Mouse (Mus musculus): ENCODE measurements at regions not wholly inside any gene's neighbourhood (a gene's known extent, or its start where the extent isn't known, plus 50 kb on each side); places are given as distances from the start of the nearest gene placed in this dataset.

DNA sequence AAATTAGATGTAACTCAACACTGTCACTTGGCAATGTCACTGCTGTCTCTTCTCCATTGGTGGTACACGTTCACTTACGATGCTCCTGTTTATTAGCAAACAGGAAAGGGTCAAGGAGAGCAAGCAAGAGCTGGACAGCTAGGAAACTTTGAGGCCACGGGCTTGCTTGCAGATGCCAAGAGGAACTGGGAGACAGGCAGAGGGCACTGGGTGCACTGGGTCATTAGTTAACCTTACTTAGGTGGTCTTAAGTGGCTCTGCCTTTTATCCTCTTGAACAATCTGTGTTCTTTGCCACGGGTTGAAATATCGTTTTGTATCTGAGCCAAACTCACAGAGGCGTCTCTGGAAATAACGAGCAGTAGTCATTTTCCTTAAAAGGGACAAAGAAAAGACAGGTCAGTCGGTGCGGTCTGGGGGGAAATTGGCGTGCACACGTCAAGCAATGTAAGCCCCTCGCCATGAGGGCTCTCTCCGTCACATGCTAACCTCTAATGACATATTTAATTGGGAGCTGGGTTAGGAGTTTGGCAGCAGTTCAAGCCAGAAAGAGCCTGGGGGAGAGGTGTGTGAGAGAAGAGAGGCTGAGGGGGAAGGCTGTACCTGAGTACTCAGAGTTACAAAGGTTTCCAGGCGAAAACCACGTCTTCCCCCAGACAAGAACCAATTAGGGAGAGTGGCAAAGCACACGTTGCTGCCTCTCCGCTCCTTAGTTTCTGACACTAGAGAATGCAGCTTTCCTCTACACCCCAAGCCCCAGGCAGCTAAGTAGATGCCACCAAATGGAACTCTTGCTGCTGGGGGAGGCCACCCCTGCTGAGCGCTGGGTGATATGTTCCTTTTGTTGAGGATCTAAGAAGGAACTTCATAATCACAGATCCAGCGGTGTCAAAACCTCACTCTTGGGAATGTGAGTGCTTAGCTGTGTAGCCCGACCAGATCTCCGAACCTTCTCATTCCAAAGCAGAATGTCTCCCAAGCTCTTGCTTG lies 140.0 kb upstream of the Tut7 start:
- no peaks in the 10 kb centered on the region for H3K4me1 ChIP-seq (ENCODE audit: control insufficient read depth)
- TF ChIP-seq GATA1 (IDR thresholded peaks at IDR 0.05; ENCODE audit: low read length) = no peak
- no peak for TF ChIP-seq TAL1 (IDR thresholded peaks at IDR 0.05; ENCODE audit: low read length)

DNA sequence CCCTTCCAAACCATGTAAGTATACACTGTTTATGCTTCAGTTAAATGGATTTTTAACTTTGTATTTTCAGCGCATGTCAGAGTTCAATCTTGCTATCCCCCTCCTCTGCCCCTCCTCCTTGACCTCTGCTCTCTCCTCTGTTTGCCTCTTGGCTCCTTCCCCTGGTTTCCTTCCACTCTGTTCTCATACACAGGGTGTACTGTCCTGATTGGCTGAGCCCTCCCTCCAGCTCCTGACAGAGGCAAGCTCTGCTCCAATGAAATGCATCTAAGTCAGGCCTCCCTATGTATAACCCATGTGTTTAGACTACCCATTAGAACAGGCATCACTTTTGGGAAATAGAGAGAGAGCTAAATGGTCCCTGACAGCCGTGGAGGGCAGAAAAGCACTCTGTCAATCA lies 133.5 kb upstream of the Tut7 start:
- no peak overlapping the region for H3K4me3 ChIP-seq (replicated peaks)
- no peak for TF ChIP-seq GATA1 (IDR thresholded peaks at IDR 0.05; ENCODE audit: low read length)
- H3K9me3 ChIP-seq (ENCODE audit: control insufficient read depth, low read length) = no peaks in the 10 kb centered on the region
- H3K27me3 ChIP-seq (ENCODE audit: control insufficient read depth) = no peaks in the 10 kb centered on the region
- no peaks in the 10 kb centered on the region for H3K4me1 ChIP-seq (ENCODE audit: control insufficient read depth)
- no peaks in the 10 kb centered on the region for H3K36me3 ChIP-seq (ENCODE audit: control insufficient read depth)

More for the DNA sequence above, 140.0 kb upstream of the Tut7 start:
- Histone ChIP-seq H3K36me3 (ENCODE audit: control insufficient read depth) (no peaks in the 10 kb centered on the region), H3K9me3 (ENCODE audit: control insufficient read depth, low read length) (no peaks in the 10 kb centered on the region), H3K27me3 (ENCODE audit: control insufficient read depth) (no peaks in the 10 kb centered on the region), H3K4me3 (replicated peaks) (no peak overlapping the region)

DNA sequence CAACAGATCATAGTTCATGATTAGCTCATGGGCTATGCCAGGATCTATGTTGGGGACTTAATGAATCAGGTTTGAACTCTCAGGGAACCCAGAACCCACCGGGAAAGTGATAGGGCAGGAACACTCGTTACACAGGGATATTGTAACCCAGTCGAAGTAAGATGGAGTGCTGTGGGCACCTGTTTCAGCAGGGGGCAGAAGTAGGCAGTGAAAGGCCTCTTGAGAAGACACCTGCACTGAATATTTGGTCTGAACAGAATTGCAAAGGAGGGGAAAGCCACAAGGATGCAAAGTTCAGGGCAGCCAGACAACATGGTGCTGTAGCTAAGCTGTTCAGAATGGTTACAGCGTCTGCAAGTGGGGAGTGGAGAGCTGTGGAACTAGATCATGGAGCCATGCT lies 129.9 kb upstream of the Tut7 start:
- H3K9me3 ChIP-seq (ENCODE audit: control insufficient read depth, low read length) = no peaks in the 10 kb centered on the region
- H3K4me1 ChIP-seq (ENCODE audit: control insufficient read depth) = no peaks in the 10 kb centered on the region
- H3K36me3 ChIP-seq (ENCODE audit: control insufficient read depth) = no peaks in the 10 kb centered on the region
- H3K4me3 ChIP-seq (replicated peaks) = no peak overlapping the region
- H3K27me3 ChIP-seq (ENCODE audit: control insufficient read depth) = no peaks in the 10 kb centered on the region
- TF ChIP-seq TAL1 (IDR thresholded peaks at IDR 0.05; ENCODE audit: low read length) (no peak), GATA1 (IDR thresholded peaks at IDR 0.05; ENCODE audit: low read length) (no peak)

DNA sequence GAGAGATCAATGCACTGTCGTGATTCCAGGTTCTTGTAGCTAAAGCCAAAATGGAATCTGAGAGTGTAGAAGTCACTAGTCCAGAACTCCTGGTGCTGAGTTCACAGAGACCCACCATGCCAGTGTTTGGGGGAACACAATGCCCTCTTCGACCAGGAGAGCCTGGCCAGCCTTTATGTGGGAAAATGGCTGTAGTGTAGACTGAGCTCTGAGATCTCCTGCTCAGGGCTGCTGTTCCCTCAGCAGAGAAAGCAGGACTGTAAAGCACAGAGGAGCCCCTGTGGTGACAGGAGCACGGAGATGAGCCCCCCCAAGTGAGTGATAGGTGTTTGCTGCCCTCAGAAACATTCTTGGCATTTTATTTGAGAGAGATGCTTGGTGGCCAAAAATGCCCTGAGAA lies 129.2 kb upstream of the Tut7 start:
- H3K4me3 ChIP-seq (replicated peaks) = no peak overlapping the region
- TF ChIP-seq GATA1 (IDR thresholded peaks at IDR 0.05; ENCODE audit: low read length) (no peak), TAL1 (IDR thresholded peaks at IDR 0.05; ENCODE audit: low read length) (no peak)
- H3K4me1 ChIP-seq (ENCODE audit: control insufficient read depth) = no peaks in the 10 kb centered on the region
- H3K9me3 ChIP-seq (ENCODE audit: control insufficient read depth, low read length) = no peaks in the 10 kb centered on the region
- H3K36me3 ChIP-seq (ENCODE audit: control insufficient read depth) = no peaks in the 10 kb centered on the region
- no peaks in the 10 kb centered on the region for H3K27me3 ChIP-seq (ENCODE audit: control insufficient read depth)

DNA sequence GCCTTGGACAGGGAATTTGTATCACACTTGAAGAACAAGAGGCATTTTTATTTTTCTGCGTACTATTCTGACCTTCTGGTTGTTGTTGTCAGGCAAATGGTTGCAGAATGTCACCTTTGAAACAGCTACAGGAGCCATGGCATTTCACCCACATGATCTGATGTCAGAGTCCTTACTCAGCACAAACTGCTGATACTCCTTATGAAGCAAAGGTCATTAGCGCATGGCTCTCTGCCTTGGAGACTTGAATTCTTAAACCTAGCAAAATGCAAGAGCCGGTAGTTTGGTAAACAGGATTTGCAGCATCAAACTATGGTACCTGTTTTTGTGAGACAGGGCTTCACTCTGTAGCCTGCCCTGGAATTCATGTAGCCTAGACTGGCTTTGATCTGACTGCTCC lies 127.3 kb upstream of the Tut7 start:
- H3K27me3 ChIP-seq (ENCODE audit: control insufficient read depth) = no peaks in the 10 kb centered on the region
- no peak for TF ChIP-seq GATA1 (IDR thresholded peaks at IDR 0.05; ENCODE audit: low read length)
- no peak for TF ChIP-seq TAL1 (IDR thresholded peaks at IDR 0.05; ENCODE audit: low read length)
- no peaks in the 10 kb centered on the region for H3K4me1 ChIP-seq (ENCODE audit: control insufficient read depth)
- H3K36me3 ChIP-seq (ENCODE audit: control insufficient read depth) = no peaks in the 10 kb centered on the region
- no peaks in the 10 kb centered on the region for H3K9me3 ChIP-seq (ENCODE audit: control insufficient read depth, low read length)
- no peak overlapping the region for H3K4me3 ChIP-seq (replicated peaks)

DNA sequence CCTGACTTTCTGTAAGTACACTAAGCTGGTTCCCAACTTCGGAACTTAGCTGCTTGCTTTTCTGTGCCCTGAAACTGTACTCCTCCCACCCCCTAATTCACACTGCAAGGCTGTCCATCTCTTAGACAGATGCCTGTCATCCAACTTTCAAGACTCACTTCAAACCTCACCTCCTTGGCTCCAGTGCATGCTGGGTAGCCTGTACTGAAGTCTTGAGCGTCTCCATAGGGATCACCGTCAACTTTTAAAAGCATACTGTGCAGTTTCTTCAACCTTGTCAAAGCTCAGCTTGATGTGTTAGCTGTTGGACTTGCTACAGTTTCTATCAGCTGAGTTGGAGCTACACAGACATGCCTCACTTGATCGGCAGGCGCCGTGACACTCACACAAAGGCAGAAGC lies 126.5 kb upstream of the Tut7 start:
- Histone ChIP-seq H3K4me3 (replicated peaks) (no peak overlapping the region), H3K4me1 (ENCODE audit: control insufficient read depth) (no peaks in the 10 kb centered on the region), H3K27me3 (ENCODE audit: control insufficient read depth) (no peaks in the 10 kb centered on the region), H3K9me3 (ENCODE audit: control insufficient read depth, low read length) (no peaks in the 10 kb centered on the region), H3K36me3 (ENCODE audit: control insufficient read depth) (no peaks in the 10 kb centered on the region)
- TF ChIP-seq GATA1 (IDR thresholded peaks at IDR 0.05; ENCODE audit: low read length) (no peak), TAL1 (IDR thresholded peaks at IDR 0.05; ENCODE audit: low read length) (no peak)

DNA sequence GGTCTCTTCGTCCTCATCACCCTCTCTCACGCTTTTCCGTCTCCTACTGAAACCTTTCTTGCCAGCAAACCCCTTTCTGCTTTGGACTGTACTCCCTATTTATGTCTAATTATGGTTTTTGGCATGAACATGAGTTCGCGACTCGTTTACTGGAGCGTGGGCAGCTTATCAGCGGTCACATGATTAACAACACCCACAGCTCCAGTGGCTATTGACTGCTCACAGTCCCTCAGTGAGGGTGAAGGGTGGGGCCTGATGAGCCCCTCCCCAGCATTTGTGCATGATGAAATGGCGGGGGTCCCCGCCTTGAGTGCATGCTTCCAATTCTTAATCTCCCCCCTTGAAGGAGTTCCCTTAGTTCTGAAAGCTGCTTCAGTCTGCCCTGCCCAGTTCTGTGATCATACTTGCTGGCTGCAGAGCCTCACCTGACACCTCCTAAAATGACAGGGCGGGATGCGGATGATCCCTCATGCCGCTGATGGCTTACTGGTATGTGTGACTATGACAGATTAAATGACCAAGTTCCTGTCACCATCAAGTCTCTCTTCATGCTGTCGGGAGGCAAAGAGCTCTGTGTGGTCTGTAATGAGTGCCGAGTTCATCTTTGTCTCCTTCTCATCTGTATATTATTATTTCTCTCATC lies 125.7 kb upstream of the Tut7 start:
- H3K27me3 ChIP-seq (ENCODE audit: control insufficient read depth) = no peaks in the 10 kb centered on the region
- no peaks in the 10 kb centered on the region for H3K9me3 ChIP-seq (ENCODE audit: control insufficient read depth, low read length)
- TF ChIP-seq TAL1 (IDR thresholded peaks at IDR 0.05; ENCODE audit: low read length) (no peak), GATA1 (IDR thresholded peaks at IDR 0.05; ENCODE audit: low read length) (no peak)
- no peaks in the 10 kb centered on the region for H3K36me3 ChIP-seq (ENCODE audit: control insufficient read depth)
- no peak overlapping the region for H3K4me3 ChIP-seq (replicated peaks)
- no peaks in the 10 kb centered on the region for H3K4me1 ChIP-seq (ENCODE audit: control insufficient read depth)

DNA sequence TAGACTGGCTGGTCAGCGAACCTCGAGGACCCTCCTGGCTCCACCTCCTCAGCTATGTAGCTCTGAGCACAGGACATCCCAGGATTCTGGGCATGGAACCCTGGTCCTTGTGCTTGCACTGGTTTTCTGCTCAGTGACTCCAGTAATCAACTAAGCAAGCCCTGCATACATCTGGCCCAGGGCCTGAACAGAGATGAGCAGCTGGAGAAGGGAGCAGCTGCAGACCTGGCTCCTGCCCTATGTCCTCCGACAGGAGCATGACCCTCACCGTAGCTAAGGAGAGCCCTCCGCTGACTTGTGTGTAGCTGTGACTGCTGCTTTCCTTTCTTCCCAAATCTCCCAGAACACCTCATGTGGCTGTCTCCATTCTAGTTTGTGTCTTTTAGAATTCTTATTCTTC lies 124.5 kb upstream of the Tut7 start:
- H3K4me3 ChIP-seq (replicated peaks) = no peak overlapping the region
- H3K27me3 ChIP-seq (ENCODE audit: control insufficient read depth) = no peaks in the 10 kb centered on the region
- no peaks in the 10 kb centered on the region for H3K36me3 ChIP-seq (ENCODE audit: control insufficient read depth)
- H3K9me3 ChIP-seq (ENCODE audit: control insufficient read depth, low read length) = no peaks in the 10 kb centered on the region
- no peaks in the 10 kb centered on the region for H3K4me1 ChIP-seq (ENCODE audit: control insufficient read depth)
- TF ChIP-seq GATA1 (IDR thresholded peaks at IDR 0.05; ENCODE audit: low read length) (no peak), TAL1 (IDR thresholded peaks at IDR 0.05; ENCODE audit: low read length) (no peak)

DNA sequence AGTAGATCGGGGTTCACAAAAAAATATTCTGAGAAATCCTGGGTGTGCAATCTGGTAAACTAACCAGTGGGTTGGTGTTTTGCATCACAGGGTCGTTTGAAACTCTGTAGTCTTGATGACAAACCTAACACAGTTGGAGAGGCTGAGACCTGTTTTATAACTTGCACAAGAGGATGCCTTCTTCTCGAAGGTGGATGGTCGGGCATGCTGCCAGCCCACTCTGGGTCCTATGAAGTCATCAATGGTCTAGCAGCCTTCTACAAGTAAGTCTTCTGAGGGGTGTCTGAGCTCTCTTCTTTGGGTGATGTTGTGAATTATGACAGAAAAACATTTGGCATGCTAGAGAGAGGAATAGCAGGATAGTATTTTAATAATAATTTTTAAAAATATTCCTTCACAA lies 123.6 kb upstream of the Tut7 start:
- H3K27me3 ChIP-seq (ENCODE audit: control insufficient read depth) = peaks cover 2% of the 10 kb centered on the region
- no peaks in the 10 kb centered on the region for H3K36me3 ChIP-seq (ENCODE audit: control insufficient read depth)
- no peak for TF ChIP-seq GATA1 (IDR thresholded peaks at IDR 0.05; ENCODE audit: low read length)
- TF ChIP-seq TAL1 (IDR thresholded peaks at IDR 0.05; ENCODE audit: low read length) = no peak
- no peaks in the 10 kb centered on the region for H3K4me1 ChIP-seq (ENCODE audit: control insufficient read depth)
- no peak overlapping the region for H3K4me3 ChIP-seq (replicated peaks)
- H3K9me3 ChIP-seq (ENCODE audit: control insufficient read depth, low read length) = no peaks in the 10 kb centered on the region
